Mouse (Mus musculus) heart, embryonic 13.5 days (tissue): ENCODE data around the gene Kif1b. TPM values are rescaled to one million over a fixed set of nuclear protein-coding genes. Genes with fewer than 3 reads are reported as not detected.
"Not testable (repeated sequence)": the region's sequence is repeated elsewhere in the genome, so short reads cannot be mapped to it uniquely, and the experiment has no call there.

Experiments
- ATAC-seq: fragments of 200-750 bp; cut with Nextera tagmentation; 2 replicates; pipeline ENCODE4 v1.8.0; 2017; ENCODE audit warnings: moderate TSS enrichment; ENCODE audit not compliant: insufficient number of reproducible peaks, low FRiP score, low TSS enrichment; ENCODE audit errors: extremely low read depth
- H3K27ac ChIP-seq: fragments of 300-500 bp; sonication (generic); replicated peaks from 2 replicates; pipeline ENCODE4 v1.5.1; 2015; ENCODE audit warnings: moderate library complexity, mild to moderate bottlenecking, inconsistent platforms
- H3K27me3 ChIP-seq: fragments of 300-500 bp; sonication (generic); replicated peaks from 2 replicates; pipeline ENCODE4 v1.6.1; 2015; ENCODE audit warnings: mild to moderate bottlenecking, inconsistent platforms
- H3K36me3 ChIP-seq: fragments of 300-500 bp; sonication (generic); 2 replicates; pipeline ENCODE4 v1.6.1; 2015; ENCODE audit warnings: mild to moderate bottlenecking, inconsistent platforms
- H3K4me1 ChIP-seq: fragments of 300-500 bp; sonication (generic); 2 replicates; pipeline ENCODE4 v1.6.1; 2015; ENCODE audit warnings: inconsistent platforms
- H3K4me2 ChIP-seq: fragments of 300-500 bp; sonication (generic); 2 replicates; pipeline ENCODE4 v1.6.1; 2015; ENCODE audit warnings: inconsistent platforms, mild to moderate bottlenecking, moderate library complexity
- H3K4me3 ChIP-seq: fragments of 300-500 bp; sonication (generic); 2 replicates; pipeline ENCODE4 v1.5.1; 2015; ENCODE audit warnings: moderate library complexity, mild to moderate bottlenecking, inconsistent platforms
- H3K9ac ChIP-seq: fragments of 300-500 bp; sonication (generic); 2 replicates; pipeline ENCODE4 v1.6.1; 2015; ENCODE audit warnings: inconsistent platforms, mild to moderate bottlenecking, moderate library complexity
- H3K9me3 ChIP-seq: fragments of 300-500 bp; sonication (generic); 2 replicates; pipeline ENCODE4 v1.6.1; 2016; ENCODE audit warnings: inconsistent platforms
- WGBS: fragments of 180-500 bp; shearing (Covaris S2); methylation state at CpG from one replicate; pipeline ENCODE4 v1.1.7; 2015; ENCODE audit warnings: mixed read lengths; 5-methylcytosine and 5-hydroxymethylcytosine counted together
- polyA plus RNA-seq: library from polyadenylated mRNA; unstranded; fragments of >200 nt; fragmentation: Nextera tagmentation; extraction: Ambion mirVana; gene quantifications from 2 replicates; pipeline ENCODE4 v1.2.1, GENCODE M21; 2015

The Kif1b gene
- polyA plus RNA-seq, 1 experiment from 2014 or later = 39.9 TPM

DNA sequence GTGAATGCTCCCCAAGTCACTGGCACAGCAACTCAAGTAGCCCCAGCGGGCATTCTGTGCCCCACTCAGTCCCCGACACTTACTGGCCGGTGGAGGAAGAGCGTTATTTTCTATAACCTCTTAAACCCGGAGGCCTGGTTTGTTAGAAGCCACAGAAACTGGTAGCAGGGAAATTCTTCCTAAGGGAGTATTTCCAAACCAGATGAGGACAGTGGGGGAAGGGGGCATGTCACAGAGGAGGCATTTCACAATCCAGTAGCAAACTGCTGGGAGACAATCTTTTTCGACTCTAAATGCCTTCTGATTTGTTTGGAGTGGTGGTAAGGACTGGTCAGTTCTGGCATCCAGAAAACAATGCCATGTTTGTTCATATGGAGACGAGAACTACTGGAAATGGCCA is 128.3 kb downstream of the Kif1b start:
- no peak for ATAC-seq

DNA sequence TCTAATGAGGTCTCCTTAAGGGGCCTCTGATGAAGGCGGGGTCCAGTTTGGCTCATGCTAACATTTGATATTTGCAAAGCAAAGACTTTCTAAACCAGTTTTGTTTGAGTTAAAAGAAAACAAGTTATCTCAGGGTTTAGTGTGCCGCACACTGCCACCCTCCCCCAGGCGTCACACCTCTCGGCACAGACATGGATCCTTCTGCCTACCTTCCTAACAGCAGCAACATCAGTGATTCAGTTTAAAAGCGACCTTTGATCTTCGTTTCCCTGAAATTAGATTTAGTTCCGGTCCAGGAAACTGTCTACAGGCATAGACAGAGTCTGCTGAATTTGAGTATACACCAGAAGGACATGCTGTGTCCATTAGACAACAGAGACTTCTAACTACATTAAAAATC is 129.2 kb downstream of the Kif1b start:
- no peak overlapping the region for H3K27ac ChIP-seq
- no peak overlapping the region for H3K4me3 ChIP-seq
- H3K36me3 ChIP-seq = peaks cover 66% of the 10 kb centered on the region
- whole genome bisulfite sequencing = 83% methylated on average over 7 of the region's 7 CpGs
- no peak for ATAC-seq
- no peak overlapping the region for H3K4me2 ChIP-seq
- no peak overlapping the region for H3K9ac ChIP-seq
- no peaks in the 10 kb centered on the region for H3K27me3 ChIP-seq
- no peaks in the 10 kb centered on the region for H3K9me3 ChIP-seq
- H3K4me1 ChIP-seq = peaks cover 3% of the 10 kb centered on the region

More for the DNA sequence above, 128.3 kb downstream of the Kif1b start:
- no peaks in the 10 kb centered on the region for H3K27me3 ChIP-seq
- no peak overlapping the region for H3K4me2 ChIP-seq
- WGBS = 78% methylated on average over 7 of the region's 7 CpGs
- no peak overlapping the region for H3K27ac ChIP-seq
- H3K9me3 ChIP-seq = no peaks in the 10 kb centered on the region
- H3K36me3 ChIP-seq = peaks cover 74% of the 10 kb centered on the region
- no peak overlapping the region for H3K4me3 ChIP-seq
- H3K4me1 ChIP-seq = peaks cover 2% of the 10 kb centered on the region; the same call in 1 of the 2 replicates
- H3K9ac ChIP-seq = no peak overlapping the region

DNA sequence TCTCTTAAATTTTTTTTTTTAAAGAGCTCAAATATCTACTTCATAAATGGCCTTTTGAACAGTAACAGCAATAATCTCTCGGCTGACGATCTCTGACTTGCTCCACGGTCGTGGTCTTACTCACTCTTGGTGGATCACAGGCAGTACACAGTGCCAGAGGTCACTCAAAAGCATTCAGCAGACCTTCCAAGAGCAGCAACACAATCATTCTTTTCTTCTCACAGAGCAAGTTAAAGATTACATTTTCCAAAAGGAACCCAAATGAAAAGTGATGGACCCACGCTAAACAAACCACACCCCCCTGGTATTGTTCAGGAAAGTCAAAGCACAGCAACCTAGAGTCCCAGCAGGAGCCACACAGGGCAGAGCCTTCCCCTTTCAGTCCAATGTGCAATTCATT is 130.4 kb downstream of the Kif1b start:
- ATAC-seq = no peak
- no peak overlapping the region for H3K4me3 ChIP-seq
- peaks cover 53% of the 10 kb centered on the region for H3K36me3 ChIP-seq
- 68% methylated on average over 5 of the region's 5 CpGs for WGBS
- H3K4me2 ChIP-seq = no peak overlapping the region
- H3K27ac ChIP-seq = no peak overlapping the region
- H3K4me1 ChIP-seq = peaks cover 16% of the 10 kb centered on the region
- H3K9ac ChIP-seq = no peak overlapping the region
- no peaks in the 10 kb centered on the region for H3K9me3 ChIP-seq
- no peaks in the 10 kb centered on the region for H3K27me3 ChIP-seq

DNA sequence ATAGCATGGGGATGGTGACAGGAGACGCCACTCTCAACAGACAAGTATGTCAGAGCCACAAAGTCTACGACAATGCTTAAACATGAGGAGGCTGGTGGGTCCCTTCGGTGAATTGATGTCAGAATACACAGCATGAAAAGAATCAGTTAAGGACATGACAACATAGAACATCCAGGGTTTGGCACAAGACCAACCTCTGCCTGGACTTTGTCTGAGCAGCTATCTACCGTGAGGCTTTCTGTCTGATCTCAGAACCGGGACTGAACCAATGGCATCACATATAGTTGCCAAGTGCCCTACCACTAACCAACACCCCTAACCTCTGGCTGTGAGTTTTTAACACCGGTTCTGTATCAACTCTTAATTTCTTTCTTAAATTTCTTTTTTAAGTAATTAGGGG is 130.8 kb downstream of the Kif1b start:
- peaks cover 16% of the 10 kb centered on the region for H3K4me1 ChIP-seq
- H3K4me2 ChIP-seq = no peak overlapping the region
- H3K4me3 ChIP-seq = no peak overlapping the region
- no peak for ATAC-seq
- peaks cover 49% of the 10 kb centered on the region for H3K36me3 ChIP-seq
- no peaks in the 10 kb centered on the region for H3K27me3 ChIP-seq
- no peaks in the 10 kb centered on the region for H3K9me3 ChIP-seq
- WGBS = 67% methylated on average over 6 of the region's 6 CpGs
- H3K9ac ChIP-seq = no peak overlapping the region
- no peak overlapping the region for H3K27ac ChIP-seq

DNA sequence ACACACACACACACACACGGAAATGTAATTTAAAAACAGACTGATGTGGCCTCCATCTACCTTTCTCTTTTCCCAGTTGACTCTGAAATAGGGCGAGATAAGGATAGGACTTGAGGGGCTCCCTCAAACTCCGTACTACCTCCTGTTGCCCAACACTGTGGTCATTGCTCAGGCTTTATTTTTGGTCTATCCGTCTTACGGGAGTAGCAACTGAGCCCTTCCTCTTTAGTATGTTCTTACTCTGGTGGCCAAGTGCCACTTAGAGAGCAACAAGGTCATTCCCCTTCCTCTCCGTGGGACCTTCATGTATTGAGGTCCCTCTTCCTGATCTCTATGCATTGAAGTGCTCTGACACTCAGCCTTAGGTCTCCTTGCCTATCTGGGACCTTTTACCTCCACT is 133.8 kb downstream of the Kif1b start:
- no peak for ATAC-seq
- H3K4me1 ChIP-seq = peaks cover 20% of the 10 kb centered on the region
- WGBS = 68% methylated on average over 6 of the region's 6 CpGs
- no peaks in the 10 kb centered on the region for H3K9me3 ChIP-seq
- H3K4me2 ChIP-seq = no peak overlapping the region
- H3K36me3 ChIP-seq = peaks cover 19% of the 10 kb centered on the region
- H3K9ac ChIP-seq = no peak overlapping the region
- H3K4me3 ChIP-seq = no peak overlapping the region
- H3K27ac ChIP-seq = no peak overlapping the region
- no peaks in the 10 kb centered on the region for H3K27me3 ChIP-seq

DNA sequence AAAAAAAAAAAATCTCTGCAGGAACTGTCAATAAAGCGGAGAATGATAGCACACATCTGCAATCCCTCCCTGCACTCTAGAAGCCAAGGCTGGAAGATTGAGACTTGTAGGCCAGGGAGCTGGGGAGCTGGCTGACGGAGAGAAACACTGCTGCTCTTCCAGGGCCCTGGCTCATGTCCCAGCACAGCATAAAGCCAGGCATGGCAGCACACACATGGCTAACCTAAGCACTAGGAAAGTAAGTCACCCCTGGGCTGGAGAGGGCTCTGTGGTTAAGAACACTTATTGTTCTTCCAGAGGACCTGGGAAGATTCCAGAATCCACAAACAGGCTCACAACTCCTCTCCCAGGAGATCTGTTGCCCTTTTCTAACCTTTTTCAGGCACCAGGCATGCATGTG is 134.8 kb downstream of the Kif1b start:
- Histone ChIP-seq H3K4me3 (no peak overlapping the region), H3K4me2 (no peak overlapping the region), H3K9ac (peak overlapping the region; percentile 44), H3K27ac (peak overlapping the region; percentile 62), H3K27me3 (no peaks in the 10 kb centered on the region), H3K36me3 (peaks cover 14% of the 10 kb centered on the region; the same call in 1 of the 2 replicates), H3K9me3 (no peaks in the 10 kb centered on the region), H3K4me1 (peaks cover 22% of the 10 kb centered on the region)
- ATAC-seq = no peak
- WGBS = 55% methylated on average over 2 of the region's 2 CpGs

DNA sequence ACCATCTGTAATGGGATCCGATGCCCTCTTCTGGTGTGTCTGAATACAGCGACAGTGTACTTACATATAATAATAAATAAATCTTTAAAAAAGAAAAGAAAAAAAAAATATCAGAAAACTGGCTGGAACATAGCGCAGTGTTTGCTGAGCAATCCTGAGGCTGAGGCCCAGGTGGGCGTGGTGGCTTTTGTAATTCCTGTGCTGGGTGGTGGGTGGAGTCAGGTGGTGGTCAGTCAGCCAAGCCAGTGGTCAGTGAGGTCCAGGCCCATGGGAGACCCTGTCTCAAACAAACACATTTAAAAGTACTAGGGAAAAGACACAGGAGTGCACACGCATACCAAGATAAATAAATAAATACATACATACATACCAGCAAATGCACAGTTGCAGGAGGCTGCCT is 135.4 kb downstream of the Kif1b start:
- 83% methylated on average over 5 of the region's 5 CpGs for WGBS
- Histone ChIP-seq H3K9me3 (no peaks in the 10 kb centered on the region), H3K4me2 (no peak overlapping the region), H3K36me3 (peaks cover 13% of the 10 kb centered on the region; the same call in 1 of the 2 replicates), H3K9ac (0 out of 2 replicates have a peak overlapping the region, but pooled peaks have one; percentile 28), H3K27me3 (no peaks in the 10 kb centered on the region), H3K4me3 (no peak overlapping the region), H3K4me1 (peaks cover 23% of the 10 kb centered on the region), H3K27ac (peak overlapping the region; percentile 62)
- no peak for ATAC-seq

DNA sequence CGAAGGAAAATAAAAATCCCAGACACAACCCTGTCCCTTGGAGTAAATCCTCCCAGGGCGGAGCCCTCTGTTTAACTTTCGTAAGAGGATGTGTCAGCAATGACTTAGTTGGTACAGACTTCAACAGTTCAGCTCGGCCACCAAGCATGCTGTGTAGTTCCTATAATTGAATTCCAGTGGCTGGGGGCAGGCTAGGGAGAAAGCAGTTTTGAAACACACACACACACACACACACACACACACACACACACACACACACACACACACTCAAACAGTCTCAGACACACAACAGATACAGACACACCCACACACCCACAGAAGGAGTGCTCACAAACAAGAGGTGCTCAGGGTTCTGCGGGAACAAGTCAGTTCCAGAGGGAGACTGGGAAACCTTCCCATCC is 135.9 kb downstream of the Kif1b start:
- H3K9ac ChIP-seq = no peak overlapping the region
- H3K36me3 ChIP-seq = peaks cover 12% of the 10 kb centered on the region; the same call in 1 of the 2 replicates
- H3K27me3 ChIP-seq = no peaks in the 10 kb centered on the region
- H3K4me2 ChIP-seq = no peak overlapping the region
- H3K9me3 ChIP-seq = no peaks in the 10 kb centered on the region
- no peak overlapping the region for H3K27ac ChIP-seq
- 68% methylated on average over 5 of the region's 5 CpGs for WGBS
- H3K4me3 ChIP-seq = no peak overlapping the region
- H3K4me1 ChIP-seq = peaks cover 23% of the 10 kb centered on the region
- no peak for ATAC-seq

DNA sequence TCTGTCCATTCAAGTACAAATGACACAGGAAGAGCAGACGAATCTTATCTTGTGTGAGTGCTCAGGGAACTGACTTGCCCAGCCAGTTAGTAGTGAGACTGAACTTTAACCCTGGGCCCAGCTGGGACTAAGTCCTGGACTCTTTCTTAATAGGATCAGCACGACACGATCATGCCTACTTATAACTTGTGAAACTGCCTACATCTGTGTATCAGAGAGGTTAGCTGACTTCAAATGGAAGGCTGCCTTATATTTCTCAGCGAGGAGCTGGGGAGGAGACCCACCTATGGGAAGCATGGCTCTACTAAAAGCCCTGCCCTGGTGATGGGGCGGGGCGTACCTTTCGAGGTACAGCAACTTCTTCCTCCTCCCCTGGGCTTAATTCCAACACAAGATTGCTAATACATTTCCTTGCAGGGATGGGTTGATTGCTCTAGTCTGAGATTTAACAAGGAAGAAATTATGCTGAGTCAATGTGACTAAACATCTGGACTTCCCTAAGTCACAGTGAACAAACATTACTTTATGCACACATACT is 137.0 kb downstream of the Kif1b start:
- H3K27ac ChIP-seq = no peak overlapping the region
- no peaks in the 10 kb centered on the region for H3K27me3 ChIP-seq
- H3K9me3 ChIP-seq = no peaks in the 10 kb centered on the region
- H3K36me3 ChIP-seq = peaks cover 8% of the 10 kb centered on the region; the same call in 1 of the 2 replicates
- no peak overlapping the region for H3K4me2 ChIP-seq
- no peak for ATAC-seq
- H3K4me1 ChIP-seq = peaks cover 27% of the 10 kb centered on the region
- no peak overlapping the region for H3K9ac ChIP-seq
- no peak overlapping the region for H3K4me3 ChIP-seq
- 57% methylated on average over 7 of the region's 7 CpGs for WGBS

DNA sequence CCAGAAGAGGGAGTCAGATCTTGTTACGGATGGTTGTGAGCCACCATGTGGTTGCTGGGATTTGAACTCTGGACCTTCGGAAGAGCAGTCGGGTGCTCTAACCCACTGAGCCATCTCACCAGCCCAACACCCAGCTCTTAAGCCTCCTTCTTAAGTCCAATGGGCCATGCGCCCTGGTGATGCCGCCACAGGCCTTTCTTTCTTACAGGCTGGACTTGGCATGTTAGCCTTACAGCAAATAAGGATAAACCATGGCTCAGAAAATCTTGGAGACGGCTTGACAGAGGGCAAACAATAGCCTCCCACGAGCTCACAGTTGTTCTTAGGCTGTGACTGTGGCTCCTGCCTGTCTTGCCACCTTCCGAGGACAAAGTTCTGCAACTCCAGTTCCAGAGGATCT is 137.6 kb downstream of the Kif1b start:
- not testable (repeated sequence) for H3K4me2 ChIP-seq, H3K9me3 ChIP-seq, H3K9ac ChIP-seq, ATAC-seq, H3K27me3 ChIP-seq, H3K36me3 ChIP-seq, H3K27ac ChIP-seq, H3K4me3 ChIP-seq
- WGBS = 72% methylated on average over 7 of the region's 8 CpGs
- peaks cover 33% of the 10 kb centered on the region for H3K4me1 ChIP-seq

DNA sequence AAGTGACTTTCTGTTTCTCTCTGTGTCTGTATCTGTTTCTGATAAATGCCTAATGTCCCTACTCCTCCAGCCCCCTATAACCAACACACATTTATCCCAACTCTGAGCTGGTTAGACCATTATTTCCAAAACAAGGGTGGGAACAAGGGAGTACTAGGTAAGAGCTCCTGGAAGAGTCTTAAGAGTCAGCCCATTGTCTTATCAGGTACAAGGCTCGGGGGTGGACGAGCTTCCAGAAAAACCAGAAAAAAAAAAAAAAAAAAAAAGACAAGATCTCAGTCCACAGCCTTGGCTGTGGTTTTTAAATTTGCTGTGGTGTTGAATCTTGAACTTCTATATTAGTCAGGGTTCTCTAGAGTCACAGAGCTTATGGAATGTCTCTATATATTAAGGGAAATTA is 139.5 kb downstream of the Kif1b start:
- Histone ChIP-seq H3K9me3 (no peaks in the 10 kb centered on the region), H3K9ac (0 out of 2 replicates have a peak overlapping the region, but pooled peaks have one; percentile 84), H3K27ac (no peak overlapping the region), H3K27me3 (no peaks in the 10 kb centered on the region), H3K4me2 (peak overlapping the region; percentile 93), H3K36me3 (peaks cover 22% of the 10 kb centered on the region), H3K4me1 (peaks cover 31% of the 10 kb centered on the region), H3K4me3 (peak overlapping the region; percentile 95; the same call in 1 of the 2 replicates)
- 43% methylated on average over 2 of the region's 2 CpGs for WGBS
- no peak for ATAC-seq

DNA sequence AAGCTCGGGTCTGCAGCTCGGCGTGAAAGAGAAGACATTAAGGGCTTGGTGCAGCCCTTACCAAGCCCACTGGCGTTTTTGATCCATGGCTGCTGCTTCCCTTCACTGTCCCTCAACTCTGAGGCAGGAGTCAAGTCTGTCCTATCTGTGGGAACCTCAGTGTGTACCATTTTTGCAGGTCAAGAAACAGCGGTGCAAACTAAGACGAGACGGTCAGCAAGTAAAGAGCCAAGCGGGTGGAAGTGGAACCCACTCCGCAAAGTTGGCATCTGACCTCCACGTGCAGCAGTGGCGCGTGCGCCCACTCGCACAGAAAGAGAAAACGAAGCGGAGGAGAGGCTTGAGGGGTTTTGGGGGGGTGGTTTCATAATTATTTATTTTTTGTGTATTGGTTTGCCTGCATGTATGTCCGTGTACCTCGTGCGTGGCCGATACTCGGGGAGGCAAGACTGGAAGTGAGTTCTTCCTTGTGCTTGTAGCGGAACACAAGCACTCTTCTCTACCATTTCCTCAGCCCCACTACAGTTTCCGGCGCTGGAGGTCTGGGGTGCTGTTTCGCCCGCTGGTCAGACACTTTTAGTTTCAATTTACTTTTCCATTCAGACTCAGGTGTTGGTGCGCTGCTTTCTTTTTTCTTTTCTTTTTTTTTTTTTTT is 140.4 kb downstream of the Kif1b start:
- whole genome bisulfite sequencing = 1% methylated on average over 27 of the region's 27 CpGs
- Histone ChIP-seq H3K4me3 (peak overlapping the region; percentile 95), H3K4me1 (peaks cover 22% of the 10 kb centered on the region), H3K27me3 (no peaks in the 10 kb centered on the region), H3K9ac (peak overlapping the region; percentile 84), H3K9me3 (no peaks in the 10 kb centered on the region), H3K36me3 (peaks cover 32% of the 10 kb centered on the region), H3K27ac (peak overlapping the region; percentile 85), H3K4me2 (peak overlapping the region; percentile 93)
- 0 out of 2 replicates have a peak, but pooled peaks have one; percentile 4 for ATAC-seq
